Mouse (Mus musculus): ENCODE measurements around the gene Dnase1l3. TPM values are rescaled to one million over a fixed set of nuclear protein-coding genes. Genes with fewer than 3 reads are reported as not detected.

Gene Dnase1l3
- polyA plus RNA-seq, 1 experiment from 2014 or later: 7.0 TPM

- 3% methylated on average over 15 of the region's 15 CpGs for WGBS
- no peaks in the 10 kb centered on the region for H3K9me3 ChIP-seq
- peak overlapping the region; percentile 34; the same call in 1 of the 2 replicates for H3K4me2 ChIP-seq
- H3K9ac ChIP-seq: no peak overlapping the region
- no peak overlapping the region for H3K27ac ChIP-seq
- peak overlapping the region; percentile 12; the same call in 1 of the 2 replicates for H3K4me3 ChIP-seq
- H3K36me3 ChIP-seq: no peaks in the 10 kb centered on the region
- H3K27me3 ChIP-seq: peaks cover 35% of the 10 kb centered on the region
- no peak for ATAC-seq (ENCODE audit: insufficient number of reproducible peaks, low FRiP score, low TSS enrichment, low read depth)
- peaks cover 3% of the 10 kb centered on the region; the same call in 1 of the 2 replicates for H3K4me1 ChIP-seq
Measured at GRCm38 (mm10) chr14:7997255-7997696, 2.9 kb upstream of the Dnase1l3 start.

DNA sequence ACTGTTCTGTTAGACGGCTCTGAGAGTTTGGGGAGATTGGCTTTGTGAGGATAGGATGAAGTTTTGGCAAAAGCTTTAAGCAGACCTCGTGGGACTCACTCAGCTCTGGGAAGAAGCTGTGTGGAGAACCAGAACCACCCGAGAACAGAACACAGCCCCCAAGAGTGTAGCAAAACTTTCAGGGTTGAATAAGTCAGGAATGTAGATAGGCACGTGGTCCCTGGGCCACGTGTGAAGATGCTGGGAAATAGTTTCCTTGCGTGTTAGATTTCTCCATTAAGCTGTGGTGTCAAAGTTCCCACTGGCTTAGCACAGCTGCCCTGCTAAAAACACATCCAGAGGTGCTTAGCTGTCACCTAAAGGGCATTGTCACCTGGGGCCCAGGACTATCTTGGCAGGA is 2.2 kb downstream of the Dnase1l3 start:
- 46% methylated on average over 6 of the region's 6 CpGs for WGBS
- Histone ChIP-seq H3K27me3 (no peaks in the 10 kb centered on the region; the same call in 1 of the 2 replicates), H3K9me3 (no peaks in the 10 kb centered on the region), H3K4me3 (no peak overlapping the region), H3K4me1 (no peaks in the 10 kb centered on the region), H3K27ac (no peak overlapping the region), H3K36me3 (no peaks in the 10 kb centered on the region), H3K9ac (no peak overlapping the region), H3K4me2 (no peak overlapping the region)
- ATAC-seq (ENCODE audit: insufficient number of reproducible peaks, low FRiP score, low TSS enrichment, low read depth): no peak

- Histone ChIP-seq H3K27ac (no peak overlapping the region), H3K4me2 (no peak overlapping the region), H3K9me3 (no peaks in the 10 kb centered on the region), H3K27me3 (no peaks in the 10 kb centered on the region; the same call in 1 of the 2 replicates), H3K36me3 (no peaks in the 10 kb centered on the region), H3K4me3 (no peak overlapping the region), H3K4me1 (no peaks in the 10 kb centered on the region), H3K9ac (no peak overlapping the region)
- no peak for ATAC-seq (ENCODE audit: insufficient number of reproducible peaks, low FRiP score, low TSS enrichment, low read depth)
- WGBS: 75% methylated on average over 5 of the region's 5 CpGs
Measured at GRCm38 (mm10) chr14:7991108-7991776, 3.1 kb downstream of the Dnase1l3 start.

GRCm38 (mm10) chr14:7989961-7990360 is 4.4 kb downstream of the Dnase1l3 start:
- Histone ChIP-seq H3K4me1 (no peaks in the 10 kb centered on the region), H3K27ac (no peak overlapping the region), H3K36me3 (no peaks in the 10 kb centered on the region), H3K27me3 (no peaks in the 10 kb centered on the region), H3K4me2 (no peak overlapping the region), H3K4me3 (no peak overlapping the region), H3K9me3 (no peaks in the 10 kb centered on the region), H3K9ac (no peak overlapping the region)
- 70% methylated on average over 3 of the region's 3 CpGs for WGBS
- ATAC-seq (ENCODE audit: insufficient number of reproducible peaks, low FRiP score, low TSS enrichment, low read depth): no peak

DNA sequence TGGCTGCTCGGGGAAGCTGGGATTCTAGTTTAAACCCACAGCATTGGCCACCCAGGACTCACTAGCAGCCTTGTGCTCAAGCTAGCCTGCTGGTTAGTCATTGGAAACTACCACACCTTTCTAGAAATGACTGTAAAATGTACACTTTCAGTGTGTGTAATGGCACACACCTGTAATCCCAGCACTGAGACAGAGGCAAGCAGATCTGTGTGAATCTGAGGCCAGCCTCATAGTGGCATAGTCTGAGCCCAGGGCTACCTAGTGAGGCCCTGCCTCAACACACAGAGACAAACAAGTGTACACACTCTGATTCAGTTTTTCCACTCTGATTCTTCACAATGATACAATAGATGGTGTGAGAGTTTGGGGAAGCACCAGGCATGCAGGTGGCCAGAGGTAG is 5.0 kb downstream of the Dnase1l3 start:
- Histone ChIP-seq H3K9me3 (no peaks in the 10 kb centered on the region), H3K4me1 (no peaks in the 10 kb centered on the region), H3K4me3 (no peak overlapping the region), H3K27ac (no peak overlapping the region), H3K9ac (no peak overlapping the region), H3K4me2 (no peak overlapping the region), H3K27me3 (no peaks in the 10 kb centered on the region), H3K36me3 (no peaks in the 10 kb centered on the region)
- 44% methylated on average over 1 of the region's 1 CpGs for WGBS
- no peak for ATAC-seq (ENCODE audit: insufficient number of reproducible peaks, low FRiP score, low TSS enrichment, low read depth)

DNA sequence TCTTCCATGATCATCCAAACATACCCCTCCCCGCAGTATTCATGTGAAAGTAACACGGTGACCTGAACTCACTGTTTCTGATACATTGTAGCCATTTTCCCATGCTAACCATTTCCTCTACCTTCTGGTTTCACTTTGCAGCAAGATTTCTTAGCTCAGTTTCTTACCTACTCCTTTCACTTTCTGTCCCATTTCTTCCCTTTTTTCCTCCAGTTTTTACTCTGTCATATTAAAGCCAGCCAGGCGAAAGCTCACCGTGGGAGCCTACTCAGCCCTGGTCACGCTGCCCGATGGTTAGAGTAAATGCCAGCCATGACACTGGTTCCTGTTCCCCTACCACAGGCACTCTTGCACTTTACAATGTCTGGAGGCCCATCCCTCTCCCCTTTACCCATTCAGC is 7.5 kb downstream of the Dnase1l3 start:
- Histone ChIP-seq H3K9me3 (no peaks in the 10 kb centered on the region), H3K27me3 (no peaks in the 10 kb centered on the region), H3K36me3 (no peaks in the 10 kb centered on the region), H3K4me2 (no peak overlapping the region), H3K9ac (no peak overlapping the region), H3K4me1 (no peaks in the 10 kb centered on the region), H3K4me3 (no peak overlapping the region), H3K27ac (no peak overlapping the region)
- no peak for ATAC-seq (ENCODE audit: insufficient number of reproducible peaks, low FRiP score, low TSS enrichment, low read depth)
- 93% methylated on average over 6 of the region's 6 CpGs for WGBS

DNA sequence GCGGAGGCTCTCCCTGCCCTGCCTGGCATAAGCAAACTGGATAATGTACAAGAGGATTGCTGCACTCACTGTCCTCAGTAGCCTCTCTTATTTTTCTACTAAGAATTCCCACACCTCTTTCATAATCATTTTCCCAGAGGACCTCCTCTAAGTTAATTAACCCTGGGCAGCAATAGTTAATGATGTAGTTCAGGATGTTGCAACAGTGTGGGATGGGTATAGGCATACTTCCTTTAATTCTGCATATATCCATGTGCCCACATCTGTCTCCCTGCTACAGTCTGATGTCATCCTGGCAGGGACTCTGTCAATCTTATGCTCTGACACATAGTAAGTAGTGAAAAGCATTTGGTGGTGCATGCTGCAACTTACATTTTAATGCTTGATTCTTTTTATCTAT is 13.1 kb downstream of the Dnase1l3 start:
- WGBS: 94% methylated on average over 1 of the region's 1 CpGs
- Histone ChIP-seq H3K9ac (no peak overlapping the region), H3K27me3 (no peaks in the 10 kb centered on the region), H3K4me1 (no peaks in the 10 kb centered on the region), H3K27ac (no peak overlapping the region), H3K4me2 (no peak overlapping the region), H3K36me3 (no peaks in the 10 kb centered on the region), H3K4me3 (no peak overlapping the region), H3K9me3 (no peaks in the 10 kb centered on the region)
- no peak for ATAC-seq (ENCODE audit: insufficient number of reproducible peaks, low FRiP score, low TSS enrichment, low read depth)

- Histone ChIP-seq H3K4me1 (no peaks in the 10 kb centered on the region), H3K9me3 (no peaks in the 10 kb centered on the region), H3K27ac (no peak overlapping the region), H3K36me3 (no peaks in the 10 kb centered on the region), H3K4me3 (no peak overlapping the region), H3K9ac (no peak overlapping the region), H3K4me2 (no peak overlapping the region), H3K27me3 (no peaks in the 10 kb centered on the region)
- ATAC-seq (ENCODE audit: insufficient number of reproducible peaks, low FRiP score, low TSS enrichment, low read depth): no peak
- 91% methylated on average over 1 of the region's 1 CpGs for WGBS
Measured at GRCm38 (mm10) chr14:7978183-7978582, 16.2 kb downstream of the Dnase1l3 start.

- Histone ChIP-seq H3K9ac (no peak overlapping the region), H3K9me3 (no peaks in the 10 kb centered on the region), H3K4me2 (no peak overlapping the region), H3K36me3 (no peaks in the 10 kb centered on the region), H3K27ac (no peak overlapping the region), H3K4me3 (no peak overlapping the region), H3K27me3 (no peaks in the 10 kb centered on the region), H3K4me1 (no peaks in the 10 kb centered on the region)
- no peak for ATAC-seq (ENCODE audit: insufficient number of reproducible peaks, low FRiP score, low TSS enrichment, low read depth)
- 82% methylated on average over 1 of the region's 1 CpGs for WGBS
Measured at GRCm38 (mm10) chr14:7977471-7977870, 16.9 kb downstream of the Dnase1l3 start.

DNA sequence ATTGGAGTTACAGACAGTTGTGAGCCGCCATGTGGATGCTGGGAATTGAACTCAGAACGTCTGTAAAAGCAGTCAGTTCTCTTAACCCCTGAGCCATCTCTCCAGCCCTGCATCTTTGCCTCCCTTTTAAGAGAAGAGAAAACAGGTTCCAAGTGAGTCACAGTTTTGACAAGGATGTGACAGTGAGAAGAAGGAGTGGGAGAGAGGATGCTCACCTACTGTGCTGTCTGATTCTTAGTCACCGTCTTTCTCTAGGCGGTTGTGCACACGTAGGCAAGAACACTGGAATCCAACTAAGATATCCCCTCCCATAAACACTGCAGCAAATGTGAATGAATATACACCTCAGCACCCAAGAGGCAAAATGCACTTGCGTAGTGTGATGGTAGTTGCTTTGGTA is 19.2 kb downstream of the Dnase1l3 start:
- Histone ChIP-seq H3K4me3 (no peak overlapping the region), H3K9ac (no peak overlapping the region), H3K4me1 (no peaks in the 10 kb centered on the region), H3K9me3 (no peaks in the 10 kb centered on the region), H3K4me2 (no peak overlapping the region), H3K36me3 (no peaks in the 10 kb centered on the region), H3K27me3 (no peaks in the 10 kb centered on the region), H3K27ac (no peak overlapping the region)
- ATAC-seq (ENCODE audit: insufficient number of reproducible peaks, low FRiP score, low TSS enrichment, low read depth): no peak
- WGBS: 80% methylated on average over 6 of the region's 6 CpGs

- WGBS: 69% methylated on average over 1 of the region's 1 CpGs
- no peak for ATAC-seq (ENCODE audit: insufficient number of reproducible peaks, low FRiP score, low TSS enrichment, low read depth)
- Histone ChIP-seq H3K4me1 (no peaks in the 10 kb centered on the region), H3K4me3 (no peak overlapping the region), H3K4me2 (no peak overlapping the region), H3K27me3 (no peaks in the 10 kb centered on the region), H3K36me3 (no peaks in the 10 kb centered on the region), H3K9ac (no peak overlapping the region), H3K9me3 (no peaks in the 10 kb centered on the region), H3K27ac (no peak overlapping the region)
Measured at GRCm38 (mm10) chr14:7974643-7975042, 19.7 kb downstream of the Dnase1l3 start.

- Histone ChIP-seq H3K27me3 (no peaks in the 10 kb centered on the region), H3K9me3 (no peaks in the 10 kb centered on the region), H3K4me1 (no peaks in the 10 kb centered on the region), H3K9ac (no peak overlapping the region), H3K4me2 (no peak overlapping the region), H3K27ac (no peak overlapping the region), H3K36me3 (no peaks in the 10 kb centered on the region), H3K4me3 (no peak overlapping the region)
- ATAC-seq (ENCODE audit: insufficient number of reproducible peaks, low FRiP score, low TSS enrichment, low read depth): no peak
- WGBS: 61% methylated on average over 10 of the region's 10 CpGs
Measured at GRCm38 (mm10) chr14:7971889-7972493, 22.4 kb downstream of the Dnase1l3 start.

Measured in limb, embryonic 15.5 days (tissue).